Mouse (Mus musculus): ENCODE results near the gene Aatk. TPM values are rescaled to one million over a fixed set of nuclear protein-coding genes. Genes with fewer than 3 reads are reported as not detected.

Aatk gene
- polyA plus RNA-seq, 1 experiment from 2014 or later, result 3.2 TPM

DNA sequence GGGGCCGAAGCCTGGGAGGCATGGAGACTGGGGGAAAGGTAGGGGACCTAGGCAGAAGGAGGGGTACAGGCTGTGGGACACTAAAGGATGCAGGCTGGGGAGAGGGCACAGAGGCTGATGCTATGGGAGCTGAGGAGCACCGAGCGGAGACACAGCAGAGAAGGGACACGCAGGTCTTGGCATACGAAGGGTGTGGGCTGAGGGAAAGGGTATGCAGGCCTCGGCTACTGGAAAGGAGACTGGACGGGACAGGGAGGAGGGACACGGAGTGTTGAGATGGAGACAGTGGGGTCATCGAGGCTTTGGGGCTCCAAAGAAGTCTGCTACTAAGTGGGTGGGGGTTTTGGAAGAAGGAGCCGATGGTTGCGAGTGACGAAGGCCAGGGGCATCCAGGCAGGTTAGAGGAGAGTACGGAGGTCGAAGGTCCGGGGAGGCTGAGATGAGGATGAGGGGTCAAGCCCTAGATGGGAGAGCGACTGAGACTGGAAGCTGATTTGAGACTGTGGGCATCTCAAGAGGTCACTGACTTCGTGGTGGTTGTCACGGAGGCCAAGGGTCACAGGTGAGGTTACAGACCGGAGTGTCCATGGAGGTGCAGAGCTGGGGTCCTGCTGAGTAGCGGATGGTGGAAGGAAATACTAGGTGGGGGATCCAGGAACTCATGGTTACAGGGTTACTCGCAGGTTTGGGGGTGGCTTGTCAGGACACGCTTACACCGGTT, 724 bp upstream of the Aatk start:
- H3K36me3 ChIP-seq, result no peaks in the 10 kb centered on the region
- H3K4me1 ChIP-seq (replicated peaks), result peaks cover 66% of the 10 kb centered on the region
- H3K27ac ChIP-seq, result peak overlapping the region; percentile 87
- H3K27me3 ChIP-seq (ENCODE audit: insufficient read depth, poor library complexity, severe bottlenecking), result peaks cover 76% of the 10 kb centered on the region
- 5% methylated on average over 23 of the region's 23 CpGs for WGBS
- DNase-seq (ENCODE audit: low spot score), result no peak
- peak overlapping the region; percentile 70 for H3K4me3 ChIP-seq
- no peaks in the 10 kb centered on the region for H3K9me3 ChIP-seq

DNA sequence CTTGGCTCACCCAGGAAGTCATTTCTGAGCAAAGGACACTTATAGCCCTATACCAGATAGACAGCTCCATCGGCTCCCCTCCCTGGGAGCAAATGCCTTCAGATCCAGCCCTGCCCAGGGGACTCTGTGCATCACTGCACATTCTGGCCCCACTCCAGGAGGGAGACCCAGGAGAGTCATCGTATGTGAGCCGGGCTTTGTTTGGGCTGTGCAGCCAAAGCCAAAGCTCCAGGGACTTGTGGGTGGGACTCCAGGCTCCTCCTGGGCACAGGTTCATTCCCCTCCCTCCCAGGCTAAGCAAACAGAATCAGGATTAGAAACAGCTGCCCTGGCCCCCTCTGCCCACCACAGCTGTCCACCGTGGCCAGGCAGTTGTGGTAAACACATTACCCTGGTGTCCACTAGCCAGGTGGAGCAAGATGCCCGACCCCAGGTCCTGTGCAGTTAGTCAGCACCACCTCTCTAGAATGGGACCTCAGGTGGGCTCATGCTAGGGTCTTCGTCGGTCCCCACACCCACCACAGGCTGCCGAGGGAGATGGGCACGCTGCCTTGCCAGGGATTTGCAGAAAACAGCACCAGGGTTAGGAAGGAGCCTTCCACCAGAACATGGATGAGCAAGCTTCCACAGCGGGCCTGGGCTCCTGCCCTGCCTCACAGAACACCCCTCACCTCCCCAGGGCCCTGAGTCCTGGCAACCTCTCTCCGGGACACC, 971 bp downstream of the Aatk start:
- 47% methylated on average over 11 of the region's 11 CpGs for WGBS
- H3K27me3 ChIP-seq (ENCODE audit: insufficient read depth, poor library complexity, severe bottlenecking), result peaks cover 70% of the 10 kb centered on the region
- H3K4me3 ChIP-seq, result peak overlapping the region; percentile 70
- no peaks in the 10 kb centered on the region for H3K9me3 ChIP-seq
- H3K4me1 ChIP-seq (replicated peaks), result peaks cover 68% of the 10 kb centered on the region
- DNase-seq (ENCODE audit: low spot score), result no peak
- H3K27ac ChIP-seq, result peak overlapping the region; percentile 87
- no peaks in the 10 kb centered on the region for H3K36me3 ChIP-seq

DNA sequence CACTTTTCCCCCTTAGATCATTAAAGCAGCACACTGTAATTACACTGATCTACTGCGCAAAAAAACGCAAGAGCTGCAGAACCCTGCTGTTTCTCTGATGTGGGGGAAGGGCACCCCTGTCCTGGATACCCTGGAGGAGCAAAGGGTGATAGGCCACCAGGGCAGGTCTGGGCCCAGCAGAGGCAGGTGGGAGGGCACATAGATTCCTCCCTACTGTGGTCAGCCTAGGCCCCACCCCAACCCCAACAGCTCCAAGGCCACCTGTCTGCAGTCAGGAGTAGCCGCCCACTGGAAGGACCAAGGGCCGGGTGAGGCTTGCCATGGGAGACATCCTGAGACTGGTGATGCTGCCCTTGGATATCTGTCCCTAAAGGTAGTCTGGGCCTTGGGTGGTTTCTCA, 1.6 kb downstream of the Aatk start:
- Histone ChIP-seq H3K4me1 (replicated peaks) (peaks cover 66% of the 10 kb centered on the region), H3K36me3 (no peaks in the 10 kb centered on the region), H3K27ac (no peak overlapping the region), H3K27me3 (ENCODE audit: insufficient read depth, poor library complexity, severe bottlenecking) (peaks cover 64% of the 10 kb centered on the region), H3K9me3 (no peaks in the 10 kb centered on the region), H3K4me3 (peak overlapping the region; percentile 70; the same call in 1 of the 2 replicates)
- 56% methylated on average over 4 of the region's 4 CpGs for WGBS
- no peak for DNase-seq (ENCODE audit: low spot score)

DNA sequence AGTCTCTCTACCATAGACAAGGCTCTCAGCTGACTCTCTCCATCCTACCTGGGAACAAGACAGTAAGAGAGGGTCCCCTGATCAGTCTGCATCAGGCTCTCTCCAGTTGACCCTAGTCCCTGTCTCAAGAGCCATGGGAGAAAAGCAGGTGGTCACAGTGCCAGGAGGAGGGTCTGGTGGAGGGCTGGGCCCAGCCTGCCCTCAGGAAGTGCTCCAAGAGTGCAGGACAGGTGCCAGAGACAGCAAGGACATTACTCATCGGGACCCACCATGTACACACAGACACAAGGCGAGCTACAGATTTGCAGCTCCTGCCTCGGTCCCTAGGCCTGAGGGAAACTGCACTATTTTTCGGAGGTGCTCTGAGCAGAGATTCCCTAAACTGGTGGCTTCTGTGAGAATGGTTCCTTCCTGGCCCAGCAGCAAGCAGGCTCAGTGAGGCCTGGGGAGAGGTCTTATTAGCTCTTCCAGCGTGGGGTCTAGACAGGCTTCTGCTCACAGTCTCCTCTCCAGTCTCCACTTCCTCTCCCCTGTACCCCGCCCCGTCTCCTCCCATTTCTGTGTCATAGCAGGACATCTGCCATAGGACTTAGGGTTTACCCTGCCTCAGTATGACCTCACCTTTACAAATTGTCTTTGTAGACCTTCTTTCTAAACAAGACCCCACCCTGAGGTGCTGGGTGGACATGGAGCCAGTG, 4.7 kb downstream of the Aatk start:
- WGBS, result 78% methylated on average over 7 of the region's 7 CpGs
- no peak for DNase-seq (ENCODE audit: low spot score)
- Histone ChIP-seq H3K36me3 (no peaks in the 10 kb centered on the region), H3K27ac (peak overlapping the region; percentile 71), H3K4me3 (no peak overlapping the region), H3K27me3 (ENCODE audit: insufficient read depth, poor library complexity, severe bottlenecking) (peaks cover 33% of the 10 kb centered on the region), H3K9me3 (no peaks in the 10 kb centered on the region), H3K4me1 (replicated peaks) (peaks cover 54% of the 10 kb centered on the region)

DNA sequence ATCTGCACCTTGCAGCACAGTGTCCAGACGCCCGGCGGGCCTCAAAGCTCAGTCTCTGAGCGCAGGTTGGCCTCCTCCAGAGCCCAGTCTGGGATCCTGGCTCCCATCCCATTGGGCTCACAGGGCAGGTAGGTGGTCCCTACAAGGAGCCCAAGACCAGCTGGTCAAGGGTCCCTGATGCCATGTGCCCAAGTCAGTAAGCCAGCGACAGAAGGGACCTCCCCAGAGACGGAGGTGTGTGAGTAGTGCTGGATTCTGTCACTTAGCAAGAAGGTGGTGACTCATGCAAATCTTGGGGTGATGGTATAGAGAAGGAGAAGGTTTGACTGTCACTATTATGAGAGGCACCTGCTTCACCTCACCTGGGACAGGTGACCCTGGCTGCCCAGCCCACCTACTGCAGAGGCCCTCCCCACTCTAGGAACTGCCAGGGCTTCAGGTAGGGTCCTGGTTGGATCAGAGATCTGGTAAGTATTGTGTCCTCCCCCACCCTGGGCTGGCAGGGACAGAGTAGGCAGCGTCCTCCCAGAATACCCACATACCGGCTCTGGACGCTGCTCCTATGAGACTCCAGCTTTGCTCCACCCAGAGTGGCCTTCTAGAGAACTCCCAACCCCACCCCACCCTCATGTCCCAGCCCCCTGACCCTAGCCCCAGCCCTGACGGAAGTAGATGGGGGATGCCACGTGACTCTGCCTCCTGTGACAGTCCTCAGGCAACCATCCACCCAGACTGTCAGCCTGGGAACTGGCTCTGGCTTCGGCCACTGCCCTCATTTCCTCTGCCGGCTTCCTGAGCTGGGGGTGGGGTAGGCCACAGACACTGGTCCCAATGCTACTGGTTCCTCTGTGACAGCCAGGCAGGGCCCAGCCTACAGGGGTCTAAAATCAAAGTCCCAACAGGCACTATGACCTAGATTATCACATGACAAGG, 5.5 kb downstream of the Aatk start:
- Histone ChIP-seq H3K27ac (peak overlapping the region; percentile 71), H3K4me1 (replicated peaks) (peaks cover 46% of the 10 kb centered on the region)
- no peak for DNase-seq (ENCODE audit: low spot score)

DNA sequence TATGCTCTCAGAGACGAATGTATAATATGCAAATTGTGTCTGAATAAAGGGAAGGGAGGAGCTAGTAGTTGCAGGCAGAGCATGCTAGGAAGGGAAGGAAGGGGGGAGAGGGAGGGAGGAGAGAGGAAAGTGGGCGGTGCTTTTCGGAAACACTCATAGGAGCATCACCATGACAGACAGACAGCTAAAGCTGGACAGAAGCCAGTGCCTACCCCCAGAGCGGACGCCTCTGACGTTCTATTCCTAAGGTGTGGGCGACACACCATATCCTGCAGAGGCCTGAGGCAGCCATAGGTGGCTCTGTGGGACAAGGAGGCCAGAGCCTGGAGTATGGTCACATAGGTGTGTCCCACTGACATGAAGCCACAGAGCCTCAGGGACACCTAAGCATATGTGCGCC, 6.5 kb downstream of the Aatk start:
- H3K4me1 ChIP-seq (replicated peaks), result peaks cover 36% of the 10 kb centered on the region
- H3K27ac ChIP-seq, result no peak overlapping the region
- 79% methylated on average over 8 of the region's 8 CpGs for WGBS
- peaks cover 15% of the 10 kb centered on the region for H3K27me3 ChIP-seq (ENCODE audit: insufficient read depth, poor library complexity, severe bottlenecking)
- H3K4me3 ChIP-seq, result no peak overlapping the region
- H3K9me3 ChIP-seq, result 0 out of 2 replicates have a peak, but pooled peaks cover 2% of the 10 kb centered on the region
- no peak for DNase-seq (ENCODE audit: low spot score)
- H3K36me3 ChIP-seq, result no peaks in the 10 kb centered on the region

More for the DNA sequence above, 5.5 kb downstream of the Aatk start:
- 68% methylated on average over 13 of the region's 13 CpGs for WGBS
- Histone ChIP-seq H3K27me3 (ENCODE audit: insufficient read depth, poor library complexity, severe bottlenecking) (peaks cover 25% of the 10 kb centered on the region), H3K36me3 (no peaks in the 10 kb centered on the region), H3K4me3 (peak overlapping the region; percentile 4; the same call in 1 of the 2 replicates), H3K9me3 (no peaks in the 10 kb centered on the region)

DNA sequence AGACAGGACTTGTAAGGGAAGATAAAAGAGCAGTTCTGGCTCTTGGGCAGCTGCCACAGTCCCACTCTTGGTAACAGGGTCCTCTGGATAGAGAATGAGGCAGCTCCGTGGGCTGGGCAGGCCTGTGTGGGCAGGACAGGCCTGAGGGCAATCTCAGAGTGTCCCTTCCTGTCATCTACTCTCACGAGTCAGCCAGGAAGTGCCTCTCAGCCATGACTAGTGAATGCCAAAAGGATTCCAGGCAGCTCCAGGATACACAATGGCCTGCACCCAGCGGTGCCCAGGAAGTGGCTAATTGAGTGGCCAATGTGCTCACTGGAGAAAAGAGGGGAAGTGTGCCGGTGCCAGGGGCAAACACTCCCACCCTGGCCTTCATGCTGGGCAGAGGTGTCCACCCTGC, 7.4 kb downstream of the Aatk start:
- DNase-seq (ENCODE audit: low spot score), result no peak
- Histone ChIP-seq H3K9me3 (0 out of 2 replicates have a peak, but pooled peaks cover 2% of the 10 kb centered on the region), H3K27me3 (ENCODE audit: insufficient read depth, poor library complexity, severe bottlenecking) (peaks cover 6% of the 10 kb centered on the region), H3K27ac (peak overlapping the region; percentile 42; the same call in 1 of the 2 replicates), H3K4me1 (replicated peaks) (peaks cover 32% of the 10 kb centered on the region), H3K36me3 (no peaks in the 10 kb centered on the region), H3K4me3 (peak overlapping the region; percentile 2; the same call in 1 of the 2 replicates)
- WGBS, result 40% methylated on average over 4 of the region's 4 CpGs

DNA sequence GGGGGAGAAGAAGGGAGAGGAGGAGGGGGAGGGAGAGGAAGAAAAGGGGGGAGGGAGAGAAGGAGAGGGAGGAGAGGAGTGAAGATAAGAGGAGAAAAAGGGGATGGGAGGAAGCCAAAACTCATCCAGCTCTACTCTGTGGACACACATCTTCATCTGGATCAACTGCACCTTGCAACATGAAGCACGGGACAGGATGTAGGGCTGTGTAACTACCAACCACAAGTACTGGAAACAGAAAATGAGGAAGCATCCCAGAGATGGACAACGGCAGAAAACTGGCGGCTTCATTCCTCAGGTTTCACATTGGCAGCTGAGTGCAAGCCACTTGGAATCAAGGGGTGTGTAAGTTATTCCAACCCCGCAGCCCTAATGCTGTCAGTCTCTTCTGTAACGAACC, 12.2 kb downstream of the Aatk start:
- H3K4me1 ChIP-seq (replicated peaks), result peaks cover 43% of the 10 kb centered on the region
- no peaks in the 10 kb centered on the region for H3K36me3 ChIP-seq
- no peak overlapping the region for H3K4me3 ChIP-seq
- no peak for DNase-seq (ENCODE audit: low spot score)
- H3K27me3 ChIP-seq (ENCODE audit: insufficient read depth, poor library complexity, severe bottlenecking), result peaks cover 4% of the 10 kb centered on the region; the same call in 1 of the 2 replicates
- 0 out of 2 replicates have a peak, but pooled peaks cover 2% of the 10 kb centered on the region for H3K9me3 ChIP-seq
- H3K27ac ChIP-seq, result no peak overlapping the region
- 73% methylated on average over 5 of the region's 5 CpGs for WGBS

DNA sequence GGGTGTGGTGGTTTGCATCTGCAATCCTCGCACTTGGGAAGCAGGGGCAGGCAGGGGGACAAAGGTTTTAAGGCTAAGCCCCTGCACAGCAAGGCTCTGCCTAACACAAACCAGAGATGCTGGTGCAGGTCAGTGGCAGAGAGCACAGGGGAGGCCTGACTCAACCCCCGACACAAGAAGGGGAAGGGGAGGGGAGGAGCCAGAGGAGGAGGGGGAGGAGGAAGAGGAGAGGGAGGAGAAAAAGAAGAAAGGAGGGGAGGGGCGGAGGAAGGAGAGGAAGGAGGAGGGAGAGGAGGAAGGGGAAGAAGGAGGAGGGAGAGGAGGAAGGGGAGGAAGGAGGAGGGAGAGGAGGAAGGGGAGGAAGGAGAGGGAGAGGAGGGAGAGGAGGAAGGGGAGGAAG, 12.7 kb downstream of the Aatk start:
- H3K36me3 ChIP-seq, result no peaks in the 10 kb centered on the region
- no peak overlapping the region for H3K4me3 ChIP-seq
- peak overlapping the region; percentile 19; the same call in 1 of the 2 replicates for H3K27ac ChIP-seq
- peaks cover 43% of the 10 kb centered on the region for H3K4me1 ChIP-seq (replicated peaks)
- DNase-seq (ENCODE audit: low spot score), result no peak
- WGBS, result 42% methylated on average over 3 of the region's 3 CpGs
- H3K27me3 ChIP-seq (ENCODE audit: insufficient read depth, poor library complexity, severe bottlenecking), result peaks cover 4% of the 10 kb centered on the region; the same call in 1 of the 2 replicates
- H3K9me3 ChIP-seq, result 0 out of 2 replicates have a peak, but pooled peaks cover 2% of the 10 kb centered on the region

DNA sequence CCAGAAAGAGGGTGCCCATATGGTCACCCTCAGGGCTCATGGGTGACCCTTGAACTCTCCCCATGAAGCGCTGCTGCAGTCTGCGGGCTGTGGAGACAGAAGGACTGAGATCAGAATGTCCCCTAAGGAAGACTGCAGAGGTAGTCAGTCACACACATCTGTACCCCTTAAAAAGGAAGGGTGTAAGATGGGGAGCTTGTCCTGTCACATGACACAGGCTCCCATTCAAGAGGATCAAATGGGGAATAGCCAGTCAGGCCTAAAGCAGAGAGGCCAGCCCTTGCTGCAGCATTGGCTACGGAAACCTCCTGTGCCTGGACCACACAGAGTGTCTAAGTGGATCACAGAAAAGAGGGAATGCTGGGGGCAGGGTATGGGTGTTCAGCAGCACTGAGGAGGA, 13.5 kb downstream of the Aatk start:
- Histone ChIP-seq H3K4me1 (replicated peaks) (peaks cover 47% of the 10 kb centered on the region), H3K27me3 (ENCODE audit: insufficient read depth, poor library complexity, severe bottlenecking) (peaks cover 4% of the 10 kb centered on the region; the same call in 1 of the 2 replicates), H3K36me3 (no peaks in the 10 kb centered on the region), H3K9me3 (0 out of 2 replicates have a peak, but pooled peaks cover 2% of the 10 kb centered on the region), H3K4me3 (no peak overlapping the region), H3K27ac (no peak overlapping the region)
- no peak for DNase-seq (ENCODE audit: low spot score)
- 63% methylated on average over 3 of the region's 3 CpGs for WGBS

DNA sequence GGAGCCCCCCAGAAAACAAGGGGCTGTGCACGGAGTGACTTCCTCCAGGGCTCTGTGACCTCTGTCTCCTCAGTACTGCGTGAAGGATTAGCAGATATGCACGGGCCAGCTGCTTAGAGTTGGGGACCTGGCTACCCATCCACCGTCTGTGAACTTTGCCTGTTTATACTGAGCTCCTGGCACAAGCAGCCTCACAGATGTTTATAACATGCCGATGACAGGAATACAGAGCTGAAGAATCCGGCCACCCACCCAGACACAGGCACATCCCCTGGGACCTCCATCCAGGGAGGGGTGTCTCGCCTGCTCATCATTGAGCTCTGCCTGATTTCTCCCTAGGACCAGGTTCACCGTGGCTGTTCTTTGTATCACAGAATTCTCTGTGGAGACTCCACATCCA, 14.9 kb downstream of the Aatk start:
- no peak overlapping the region for H3K27ac ChIP-seq
- 67% methylated on average over 8 of the region's 8 CpGs for WGBS
- no peak for DNase-seq (ENCODE audit: low spot score)
- peaks cover 4% of the 10 kb centered on the region; the same call in 1 of the 2 replicates for H3K27me3 ChIP-seq (ENCODE audit: insufficient read depth, poor library complexity, severe bottlenecking)
- peaks cover 53% of the 10 kb centered on the region for H3K4me1 ChIP-seq (replicated peaks)
- 0 out of 2 replicates have a peak, but pooled peaks cover 2% of the 10 kb centered on the region for H3K9me3 ChIP-seq
- H3K4me3 ChIP-seq, result no peak overlapping the region
- no peaks in the 10 kb centered on the region for H3K36me3 ChIP-seq
